Mouse (Mus musculus): ENCODE data around the gene Fcgr3.

- TF ChIP-seq CTCF (conservative IDR thresholded peaks at IDR 0.05 in 1 of 2, IDR thresholded peaks at IDR 0.05 in 1 of 2; ENCODE audit: low read depth in 2 of 2, low read length in 2 of 2), result peak in 1 of 2 experiments; percentile 46; a peak in 2 of 4 replicates
- no peak for TF ChIP-seq ZMIZ1 (IDR thresholded peaks at IDR 0.05; ENCODE audit: low read depth, low read length)
- no peak for TF ChIP-seq NRF1 (IDR thresholded peaks at IDR 0.05; ENCODE audit: low read depth, low read length)
- TF ChIP-seq EP300 (IDR thresholded peaks at IDR 0.05; ENCODE audit: low read length), result no peak
- TF ChIP-seq POLR2A (IDR thresholded peaks at IDR 0.05; ENCODE audit: low read depth, low read length), result no peak
- TF ChIP-seq GABPA (IDR thresholded peaks at IDR 0.05; ENCODE audit: insufficient replicate concordance, low read depth, low read length), result no peak
- TF ChIP-seq MAFK (IDR thresholded peaks at IDR 0.05; ENCODE audit: insufficient replicate concordance, low read length), result no peak
- no peak for TF ChIP-seq SMC3 (IDR thresholded peaks at IDR 0.05; ENCODE audit: low read depth, low read length)
- TF ChIP-seq ZC3H11A (IDR thresholded peaks at IDR 0.05; ENCODE audit: low read depth, low read length), result no peak
- no peak for TF ChIP-seq UBTF (IDR thresholded peaks at IDR 0.05; ENCODE audit: low read depth, low read length)
- peak; percentile 72 for TF ChIP-seq RCOR1 (conservative IDR thresholded peaks at IDR 0.05; ENCODE audit: low read depth, low read length)
- no peak for TF ChIP-seq USF1 (IDR thresholded peaks at IDR 0.05; ENCODE audit: low read depth, low read length)
- no peak for TF ChIP-seq CHD2 (IDR thresholded peaks at IDR 0.05; ENCODE audit: low read length)
- TF ChIP-seq RAD21 (IDR thresholded peaks at IDR 0.05; ENCODE audit: low read depth, low read length), result peak; percentile 34
Observed at GRCm38 (mm10) chr1:171043594-171044153, 21.1 kb downstream of the Fcgr3 start.

Measured in CH12.LX (cell line).